Mouse (Mus musculus) myocyte (in vitro differentiated cells): ENCODE results near the gene Mad1l1.

Source experiments
- E2F4 ChIP-seq: IDR thresholded peaks from one replicate; pipeline ENCODE4 v1.6.1; 2011; ENCODE audit warnings: mild to moderate bottlenecking, control low read depth, moderate library complexity; ENCODE audit not compliant: insufficient read depth
- POLR2A ChIP-seq: IDR thresholded peaks from one replicate; pipeline ENCODE4 v1.6.1; 2011; ENCODE audit warnings: low read depth, mild to moderate bottlenecking, control low read depth, moderate library complexity; ENCODE audit not compliant: insufficient read length
- TCF3 ChIP-seq: IDR thresholded peaks from one replicate; pipeline ENCODE4 v1.6.1; 2011; ENCODE audit warnings: low read depth, control low read depth; ENCODE audit not compliant: insufficient read length

DNA sequence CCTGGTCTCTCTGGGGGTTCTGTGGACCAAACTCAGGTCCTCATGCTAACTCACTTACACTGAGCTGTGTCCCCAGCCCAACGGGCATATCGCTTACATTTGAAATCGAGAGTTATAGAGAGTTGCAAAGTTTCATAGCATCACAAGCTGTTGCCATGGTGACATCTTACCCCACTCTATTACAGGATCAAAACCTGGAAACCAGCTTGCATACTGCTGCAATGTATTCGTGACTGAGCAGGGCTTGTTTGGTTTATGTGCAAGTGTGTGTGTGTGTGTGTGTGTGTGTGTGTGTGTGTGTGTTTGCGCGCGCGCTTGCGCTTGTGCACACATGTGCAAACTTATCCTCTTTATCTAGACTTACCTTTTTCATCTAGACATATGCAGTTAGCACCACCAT is 342.0 kb downstream of the Mad1l1 start:
- TF ChIP-seq POLR2A (no peak), TCF3 (no peak), E2F4 (no peak)
